Mouse (Mus musculus): ENCODE results near the gene Meox1.

DNA sequence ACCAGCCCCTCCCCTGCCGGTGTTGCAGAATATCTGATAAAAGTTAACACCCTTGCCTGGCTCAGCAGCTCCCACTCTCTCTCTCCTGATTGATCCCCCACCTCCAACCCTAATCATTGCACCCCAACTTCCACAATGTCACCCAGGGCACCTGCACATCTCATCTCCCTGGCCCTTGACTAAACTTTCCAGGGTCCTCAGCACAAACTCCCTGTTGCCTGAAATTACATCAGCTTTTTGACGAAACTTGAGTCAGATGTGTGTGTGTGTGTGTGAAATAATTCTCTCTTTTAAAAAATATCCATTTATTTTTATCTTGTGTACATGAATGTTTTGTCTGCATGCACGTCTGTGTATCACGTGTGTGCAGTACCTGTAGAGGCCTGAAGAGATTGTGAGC, 65.5 kb downstream of the Meox1 start:
- no peak for TF ChIP-seq EP300 (optimal IDR thresholded peaks at IDR 0.05)
- TF ChIP-seq CTCF (IDR thresholded peaks at IDR 0.05; ENCODE audit: low read depth), result no peak

Data from stomach, postnatal 0 days (tissue).